Mouse (Mus musculus): Measurements from ENCODE around the gene Gm7138. TPM values are rescaled to one million over a fixed set of nuclear protein-coding genes. Genes with fewer than 3 reads are reported as not detected.

Gm7138 gene
- polyA plus RNA-seq, 1 experiment from 2014 or later = not detected

DNA sequence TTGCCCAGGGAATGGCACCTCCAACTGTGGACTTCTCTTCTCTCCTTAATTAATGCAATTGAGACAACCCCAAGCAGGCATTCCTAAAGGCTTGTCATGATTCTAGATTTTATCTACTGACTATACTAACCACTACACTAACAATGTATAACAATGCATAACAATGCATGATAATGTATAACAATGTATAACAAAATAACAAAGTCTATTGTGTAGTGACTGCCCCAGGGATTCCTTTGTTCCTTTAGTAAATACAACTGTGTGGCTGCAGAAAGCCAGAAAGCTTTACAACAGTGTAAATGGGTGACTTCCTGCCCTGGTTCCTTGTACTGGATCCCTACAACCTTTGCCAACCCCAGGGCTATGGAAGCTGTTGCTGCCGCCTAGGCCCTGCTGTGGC is 40.8 kb downstream of the Gm7138 start:
- peaks cover 8% of the 10 kb centered on the region for H3K9me3 ChIP-seq (replicated peaks)
- H3K27me3 ChIP-seq (ENCODE audit: low read depth, poor library complexity, severe bottlenecking) = no peaks in the 10 kb centered on the region
- WGBS = 86% methylated on average over 1 of the region's 1 CpGs
- H3K4me3 ChIP-seq = no peak overlapping the region
- DNase-seq (ENCODE audit: low spot score) = no peak
- no peak overlapping the region for H3K27ac ChIP-seq (replicated peaks)
- H3K4me1 ChIP-seq = peaks cover 24% of the 10 kb centered on the region
- H3K36me3 ChIP-seq = no peaks in the 10 kb centered on the region

- no peaks in the 10 kb centered on the region for H3K9me3 ChIP-seq (replicated peaks)
- no peaks in the 10 kb centered on the region for H3K36me3 ChIP-seq
- no peaks in the 10 kb centered on the region for H3K27me3 ChIP-seq (ENCODE audit: low read depth, poor library complexity, severe bottlenecking)
- peak; percentile 22 for DNase-seq (ENCODE audit: low spot score)
- no peak overlapping the region for H3K4me3 ChIP-seq
- no peak overlapping the region for H3K27ac ChIP-seq (replicated peaks)
- H3K4me1 ChIP-seq = no peaks in the 10 kb centered on the region
- 53% methylated on average over 4 of the region's 4 CpGs for WGBS
Measured at GRCm38 (mm10) chr10:77729241-77729640, 47.5 kb downstream of the Gm7138 start.

DNA sequence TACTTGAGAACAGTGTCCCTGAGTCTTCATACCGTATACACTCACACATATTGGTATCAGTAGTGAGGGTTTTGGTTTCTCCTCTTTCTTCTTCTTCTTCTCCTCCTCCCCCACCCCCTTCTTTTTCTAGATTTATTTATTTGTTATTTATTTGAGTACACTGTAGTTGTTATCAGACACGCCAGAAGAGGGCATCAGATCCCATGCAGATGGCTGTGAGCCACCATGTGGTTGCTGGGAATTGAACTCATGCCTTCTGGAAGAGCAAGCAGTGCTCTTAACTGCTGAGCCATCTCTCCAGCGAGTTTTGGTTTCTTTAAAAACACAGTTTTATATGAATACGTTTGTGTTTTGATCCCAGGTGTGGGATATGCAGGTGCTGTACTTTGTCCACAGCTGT is 48.5 kb downstream of the Gm7138 start:
- Histone ChIP-seq H3K27ac (replicated peaks) (no peak overlapping the region), H3K4me3 (no peak overlapping the region), H3K9me3 (replicated peaks) (no peaks in the 10 kb centered on the region), H3K36me3 (no peaks in the 10 kb centered on the region), H3K4me1 (no peaks in the 10 kb centered on the region), H3K27me3 (ENCODE audit: low read depth, poor library complexity, severe bottlenecking) (no peaks in the 10 kb centered on the region)
- WGBS = 66% methylated on average over 4 of the region's 4 CpGs
- no peak for DNase-seq (ENCODE audit: low spot score)

Other genes starting within 250 kb of the Gm7138 start
- gene Itgb2, start 246.7 kb downstream of the Gm7138 start, polyA plus RNA-seq (2016; fragmentation: Nextera tagmentation; extraction: Ambion mirVana) = 0.84 and 1.2 TPM in 2 replicates
- 67.0 and 69.9 TPM in 2 replicates for gene Pttg1ip, start 195.2 kb downstream of the Gm7138 start, polyA plus RNA-seq (2016; fragmentation: Nextera tagmentation; extraction: Ambion mirVana)
- 403 and 425 TPM in 2 replicates for gene Sumo3, start 170.8 kb downstream of the Gm7138 start, polyA plus RNA-seq (2016; fragmentation: Nextera tagmentation; extraction: Ambion mirVana)
- gene Gm49325, start 170.7 kb downstream of the Gm7138 start, polyA plus RNA-seq (2016; fragmentation: Nextera tagmentation; extraction: Ambion mirVana) = 2.2 and 2.4 TPM in 2 replicates
- 104 and 107 TPM in 2 replicates for gene Ube2g2, start 154.7 kb downstream of the Gm7138 start, polyA plus RNA-seq (2016; fragmentation: Nextera tagmentation; extraction: Ambion mirVana)
- 0.84 and 0.97 TPM in 2 replicates for gene Tspear, start 90.4 kb downstream of the Gm7138 start, polyA plus RNA-seq (2016; fragmentation: Nextera tagmentation; extraction: Ambion mirVana)
- gene Gm19402, start 86.2 kb downstream of the Gm7138 start, polyA plus RNA-seq (2016; fragmentation: Nextera tagmentation; extraction: Ambion mirVana) = not detected in 2 replicates
- gene Gm9508, start 79.7 kb downstream of the Gm7138 start, polyA plus RNA-seq (2016; fragmentation: Nextera tagmentation; extraction: Ambion mirVana) = not detected in 2 replicates
- gene Gm10272, start 70.3 kb downstream of the Gm7138 start, polyA plus RNA-seq (2016; fragmentation: Nextera tagmentation; extraction: Ambion mirVana) = not detected in 2 replicates
- not detected in 2 replicates for gene Gm10024, start 65.5 kb downstream of the Gm7138 start, polyA plus RNA-seq (2016; fragmentation: Nextera tagmentation; extraction: Ambion mirVana)
- gene Gm10142, start 61.1 kb downstream of the Gm7138 start, polyA plus RNA-seq (2016; fragmentation: Nextera tagmentation; extraction: Ambion mirVana) = not detected in 2 replicates
- gene Krtap12-1, start 56.3 kb downstream of the Gm7138 start, polyA plus RNA-seq (2016; fragmentation: Nextera tagmentation; extraction: Ambion mirVana) = not detected in 2 replicates
- gene Gm10100, start 50.5 kb downstream of the Gm7138 start, polyA plus RNA-seq (2016; fragmentation: Nextera tagmentation; extraction: Ambion mirVana) = not detected in 2 replicates
- gene Gm18596, start 34.3 kb downstream of the Gm7138 start, polyA plus RNA-seq (2016; fragmentation: Nextera tagmentation; extraction: Ambion mirVana) = not detected in 2 replicates
- not detected in 2 replicates for gene Gm9736, start 25.6 kb downstream of the Gm7138 start, polyA plus RNA-seq (2016; fragmentation: Nextera tagmentation; extraction: Ambion mirVana)
- gene Gm3233, start 17.3 kb downstream of the Gm7138 start, polyA plus RNA-seq (2016; fragmentation: Nextera tagmentation; extraction: Ambion mirVana) = not detected in 2 replicates
- not detected in 2 replicates for gene Gm3238, start 5.6 kb downstream of the Gm7138 start, polyA plus RNA-seq (2016; fragmentation: Nextera tagmentation; extraction: Ambion mirVana)
- not detected in 2 replicates for gene Gm3250, start 5.6 kb upstream of the Gm7138 start, polyA plus RNA-seq (2016; fragmentation: Nextera tagmentation; extraction: Ambion mirVana)
- gene Gm7137, start 11.3 kb upstream of the Gm7138 start, polyA plus RNA-seq (2016; fragmentation: Nextera tagmentation; extraction: Ambion mirVana) = not detected in 2 replicates
- gene Gm9639, start 18.1 kb upstream of the Gm7138 start, polyA plus RNA-seq (2016; fragmentation: Nextera tagmentation; extraction: Ambion mirVana) = not detected in 2 replicates
- not detected in 2 replicates for gene Gm19668, start 22.2 kb upstream of the Gm7138 start, polyA plus RNA-seq (2016; fragmentation: Nextera tagmentation; extraction: Ambion mirVana)
- not detected in 2 replicates for gene Gm9507, start 34.9 kb upstream of the Gm7138 start, polyA plus RNA-seq (2016; fragmentation: Nextera tagmentation; extraction: Ambion mirVana)
- gene Gm2696, start 37.7 kb upstream of the Gm7138 start, polyA plus RNA-seq (2016; fragmentation: Nextera tagmentation; extraction: Ambion mirVana) = not detected in 2 replicates
- gene Krtap10-4, start 50.2 kb upstream of the Gm7138 start, polyA plus RNA-seq (2016; fragmentation: Nextera tagmentation; extraction: Ambion mirVana) = not detected in 2 replicates
- gene Krtap10-10, start 59.0 kb upstream of the Gm7138 start, polyA plus RNA-seq (2016; fragmentation: Nextera tagmentation; extraction: Ambion mirVana) = not detected in 2 replicates
- gene Gm36176, start 69.9 kb upstream of the Gm7138 start, polyA plus RNA-seq (2016; fragmentation: Nextera tagmentation; extraction: Ambion mirVana) = not detected in 2 replicates
- gene Gm10318, start 75.9 kb upstream of the Gm7138 start, polyA plus RNA-seq (2016; fragmentation: Nextera tagmentation; extraction: Ambion mirVana) = not detected in 2 replicates
- gene Gm3285, start 85.0 kb upstream of the Gm7138 start, polyA plus RNA-seq (2016; fragmentation: Nextera tagmentation; extraction: Ambion mirVana) = not detected in 2 replicates
- gene Lrrc3, start 125.6 kb upstream of the Gm7138 start, polyA plus RNA-seq (2016; fragmentation: Nextera tagmentation; extraction: Ambion mirVana) = 2.3 and 3.2 TPM in 2 replicates
- gene Trpm2, start 193.6 kb upstream of the Gm7138 start, polyA plus RNA-seq (2016; fragmentation: Nextera tagmentation; extraction: Ambion mirVana) = 0.84 and 0.88 TPM in 2 replicates
- gene 1810043G02Rik, start 201.6 kb upstream of the Gm7138 start, polyA plus RNA-seq (2016; fragmentation: Nextera tagmentation; extraction: Ambion mirVana) = 39.6 and 39.8 TPM in 2 replicates
- gene Pfkl, start 233.1 kb upstream of the Gm7138 start, polyA plus RNA-seq (2016; fragmentation: Nextera tagmentation; extraction: Ambion mirVana) = 203 and 242 TPM in 2 replicates